Mouse (Mus musculus): ENCODE measurements at regions not wholly inside any gene's neighbourhood (a gene's known extent, or its start where the extent isn't known, plus 50 kb on each side); places are given as distances from the start of the nearest gene placed in this dataset.

- H3K9ac ChIP-seq (ENCODE audit: low read depth, low read length), result no peak overlapping the region
- ATAC-seq (ENCODE audit: low FRiP score, low TSS enrichment), result no peak
- no peak overlapping the region for H3K4me3 ChIP-seq (ENCODE audit: low read length)
These were observed 351.1 kb upstream of the Nr2f2 start for GRCm38 (mm10) chr7:70717608-70718007.

GRCm38 (mm10) chr7:70716811-70717458 lies 350.4 kb upstream of the Nr2f2 start:
- H3K27me3 ChIP-seq (ENCODE audit: control insufficient read depth, insufficient read depth, low read length), result no peaks in the 10 kb centered on the region
- peak; percentile 66 for ATAC-seq (ENCODE audit: low FRiP score, low TSS enrichment)
- WGBS, result 86% methylated on average over 4 of the region's 4 CpGs

More at GRCm38 (mm10) chr7:70717608-70718007, 351.1 kb upstream of the Nr2f2 start:
- Histone ChIP-seq H3K27ac (ENCODE audit: low read depth, low read length) (no peak overlapping the region), H3K36me3 (ENCODE audit: control insufficient read depth, insufficient read depth, low read length) (no peaks in the 10 kb centered on the region), H3K9me3 (ENCODE audit: control insufficient read depth, low read length) (no peaks in the 10 kb centered on the region), H3K4me1 (ENCODE audit: control insufficient read depth, insufficient read depth, low read length) (no peaks in the 10 kb centered on the region), H3K4me2 (replicated peaks; ENCODE audit: low read depth, low read length) (no peak overlapping the region), H3K27me3 (ENCODE audit: control insufficient read depth, insufficient read depth, low read length) (no peaks in the 10 kb centered on the region)
- WGBS, result 86% methylated on average over 3 of the region's 3 CpGs

GRCm38 (mm10) chr7:70712141-70712540 lies 345.6 kb upstream of the Nr2f2 start:
- Histone ChIP-seq H3K9ac (ENCODE audit: low read depth, low read length) (no peak overlapping the region), H3K4me2 (replicated peaks; ENCODE audit: low read depth, low read length) (no peak overlapping the region), H3K4me1 (ENCODE audit: control insufficient read depth, insufficient read depth, low read length) (no peaks in the 10 kb centered on the region), H3K9me3 (ENCODE audit: control insufficient read depth, low read length) (no peaks in the 10 kb centered on the region), H3K27ac (ENCODE audit: low read depth, low read length) (no peak overlapping the region), H3K36me3 (ENCODE audit: control insufficient read depth, insufficient read depth, low read length) (no peaks in the 10 kb centered on the region), H3K4me3 (ENCODE audit: low read length) (no peak overlapping the region), H3K27me3 (ENCODE audit: control insufficient read depth, insufficient read depth, low read length) (no peaks in the 10 kb centered on the region)
- WGBS, result 73% methylated on average over 6 of the region's 6 CpGs
- no peak for ATAC-seq (ENCODE audit: low FRiP score, low TSS enrichment)

More at GRCm38 (mm10) chr7:70716811-70717458, 350.4 kb upstream of the Nr2f2 start:
- Histone ChIP-seq H3K9ac (ENCODE audit: low read depth, low read length) (no peak overlapping the region), H3K36me3 (ENCODE audit: control insufficient read depth, insufficient read depth, low read length) (no peaks in the 10 kb centered on the region), H3K4me2 (replicated peaks; ENCODE audit: low read depth, low read length) (no peak overlapping the region), H3K9me3 (ENCODE audit: control insufficient read depth, low read length) (no peaks in the 10 kb centered on the region), H3K27ac (ENCODE audit: low read depth, low read length) (no peak overlapping the region), H3K4me3 (ENCODE audit: low read length) (no peak overlapping the region), H3K4me1 (ENCODE audit: control insufficient read depth, insufficient read depth, low read length) (no peaks in the 10 kb centered on the region)

- no peak overlapping the region for H3K27ac ChIP-seq (ENCODE audit: low read depth, low read length)
- H3K27me3 ChIP-seq (ENCODE audit: control insufficient read depth, insufficient read depth, low read length), result no peaks in the 10 kb centered on the region
- no peaks in the 10 kb centered on the region for H3K36me3 ChIP-seq (ENCODE audit: control insufficient read depth, insufficient read depth, low read length)
- H3K4me2 ChIP-seq (replicated peaks; ENCODE audit: low read depth, low read length), result no peak overlapping the region
- no peaks in the 10 kb centered on the region for H3K9me3 ChIP-seq (ENCODE audit: control insufficient read depth, low read length)
- 82% methylated on average over 9 of the region's 9 CpGs for WGBS
- H3K4me3 ChIP-seq (ENCODE audit: low read length), result no peak overlapping the region
- no peak for ATAC-seq (ENCODE audit: low FRiP score, low TSS enrichment)
- no peak overlapping the region for H3K9ac ChIP-seq (ENCODE audit: low read depth, low read length)
- no peaks in the 10 kb centered on the region for H3K4me1 ChIP-seq (ENCODE audit: control insufficient read depth, insufficient read depth, low read length)
These were observed 339.7 kb upstream of the Nr2f2 start for GRCm38 (mm10) chr7:70706281-70706680.

GRCm38 (mm10) chr7:70703784-70704183 lies 337.2 kb upstream of the Nr2f2 start:
- Histone ChIP-seq H3K4me1 (ENCODE audit: control insufficient read depth, insufficient read depth, low read length) (no peaks in the 10 kb centered on the region), H3K36me3 (ENCODE audit: control insufficient read depth, insufficient read depth, low read length) (no peaks in the 10 kb centered on the region), H3K27me3 (ENCODE audit: control insufficient read depth, insufficient read depth, low read length) (no peaks in the 10 kb centered on the region), H3K4me2 (replicated peaks; ENCODE audit: low read depth, low read length) (no peak overlapping the region), H3K9ac (ENCODE audit: low read depth, low read length) (no peak overlapping the region), H3K9me3 (ENCODE audit: control insufficient read depth, low read length) (no peaks in the 10 kb centered on the region), H3K27ac (ENCODE audit: low read depth, low read length) (no peak overlapping the region), H3K4me3 (ENCODE audit: low read length) (no peak overlapping the region)
- ATAC-seq (ENCODE audit: low FRiP score, low TSS enrichment), result no peak
- WGBS, result 95% methylated on average over 1 of the region's 1 CpGs

GRCm38 (mm10) chr7:70700461-70700860 lies 333.9 kb upstream of the Nr2f2 start:
- Histone ChIP-seq H3K4me2 (replicated peaks; ENCODE audit: low read depth, low read length) (no peak overlapping the region), H3K27me3 (ENCODE audit: control insufficient read depth, insufficient read depth, low read length) (no peaks in the 10 kb centered on the region), H3K27ac (ENCODE audit: low read depth, low read length) (no peak overlapping the region), H3K9me3 (ENCODE audit: control insufficient read depth, low read length) (no peaks in the 10 kb centered on the region), H3K36me3 (ENCODE audit: control insufficient read depth, insufficient read depth, low read length) (no peaks in the 10 kb centered on the region), H3K4me3 (ENCODE audit: low read length) (no peak overlapping the region), H3K4me1 (ENCODE audit: control insufficient read depth, insufficient read depth, low read length) (no peaks in the 10 kb centered on the region), H3K9ac (ENCODE audit: low read depth, low read length) (no peak overlapping the region)
- ATAC-seq (ENCODE audit: low FRiP score, low TSS enrichment), result no peak
- 83% methylated on average over 4 of the region's 4 CpGs for WGBS

GRCm38 (mm10) chr7:70699391-70699790 lies 332.9 kb upstream of the Nr2f2 start:
- Histone ChIP-seq H3K36me3 (ENCODE audit: control insufficient read depth, insufficient read depth, low read length) (no peaks in the 10 kb centered on the region), H3K27me3 (ENCODE audit: control insufficient read depth, insufficient read depth, low read length) (no peaks in the 10 kb centered on the region), H3K4me2 (replicated peaks; ENCODE audit: low read depth, low read length) (no peak overlapping the region), H3K9me3 (ENCODE audit: control insufficient read depth, low read length) (no peaks in the 10 kb centered on the region), H3K27ac (ENCODE audit: low read depth, low read length) (no peak overlapping the region), H3K4me3 (ENCODE audit: low read length) (no peak overlapping the region), H3K4me1 (ENCODE audit: control insufficient read depth, insufficient read depth, low read length) (no peaks in the 10 kb centered on the region), H3K9ac (ENCODE audit: low read depth, low read length) (no peak overlapping the region)
- ATAC-seq (ENCODE audit: low FRiP score, low TSS enrichment), result no peak
- 73% methylated on average over 2 of the region's 2 CpGs for WGBS

GRCm38 (mm10) chr7:70698986-70699385 lies 332.5 kb upstream of the Nr2f2 start:
- Histone ChIP-seq H3K4me1 (ENCODE audit: control insufficient read depth, insufficient read depth, low read length) (no peaks in the 10 kb centered on the region), H3K27ac (ENCODE audit: low read depth, low read length) (no peak overlapping the region), H3K36me3 (ENCODE audit: control insufficient read depth, insufficient read depth, low read length) (no peaks in the 10 kb centered on the region), H3K27me3 (ENCODE audit: control insufficient read depth, insufficient read depth, low read length) (no peaks in the 10 kb centered on the region), H3K4me2 (replicated peaks; ENCODE audit: low read depth, low read length) (no peak overlapping the region), H3K9me3 (ENCODE audit: control insufficient read depth, low read length) (no peaks in the 10 kb centered on the region), H3K9ac (ENCODE audit: low read depth, low read length) (no peak overlapping the region), H3K4me3 (ENCODE audit: low read length) (no peak overlapping the region)
- ATAC-seq (ENCODE audit: low FRiP score, low TSS enrichment), result no peak
- 67% methylated on average over 2 of the region's 2 CpGs for WGBS

GRCm38 (mm10) chr7:70692160-70692559 lies 325.6 kb upstream of the Nr2f2 start:
- Histone ChIP-seq H3K9me3 (ENCODE audit: control insufficient read depth, low read length) (no peaks in the 10 kb centered on the region), H3K9ac (ENCODE audit: low read depth, low read length) (no peak overlapping the region), H3K36me3 (ENCODE audit: control insufficient read depth, insufficient read depth, low read length) (no peaks in the 10 kb centered on the region), H3K27me3 (ENCODE audit: control insufficient read depth, insufficient read depth, low read length) (no peaks in the 10 kb centered on the region), H3K27ac (ENCODE audit: low read depth, low read length) (no peak overlapping the region), H3K4me1 (ENCODE audit: control insufficient read depth, insufficient read depth, low read length) (no peaks in the 10 kb centered on the region), H3K4me3 (ENCODE audit: low read length) (no peak overlapping the region), H3K4me2 (replicated peaks; ENCODE audit: low read depth, low read length) (no peak overlapping the region)
- ATAC-seq (ENCODE audit: low FRiP score, low TSS enrichment), result no peak
- WGBS, result 80% methylated on average over 4 of the region's 4 CpGs
